Mouse (Mus musculus): ENCODE results near the gene Kdm4b.

Kdm4b gene

GRCm38 (mm10) chr17:56302363-56302996, 23.4 kb upstream of the Kdm4b start:
- DNase-seq: peak; percentile 79

- peak; percentile 95 for DNase-seq
Measured at GRCm38 (mm10) chr17:56303160-56303846, 22.6 kb upstream of the Kdm4b start, which contains the start of gene Uhrf1. TSS of gene Uhrf1 (plus strand) at chr17:56303321.

DNA sequence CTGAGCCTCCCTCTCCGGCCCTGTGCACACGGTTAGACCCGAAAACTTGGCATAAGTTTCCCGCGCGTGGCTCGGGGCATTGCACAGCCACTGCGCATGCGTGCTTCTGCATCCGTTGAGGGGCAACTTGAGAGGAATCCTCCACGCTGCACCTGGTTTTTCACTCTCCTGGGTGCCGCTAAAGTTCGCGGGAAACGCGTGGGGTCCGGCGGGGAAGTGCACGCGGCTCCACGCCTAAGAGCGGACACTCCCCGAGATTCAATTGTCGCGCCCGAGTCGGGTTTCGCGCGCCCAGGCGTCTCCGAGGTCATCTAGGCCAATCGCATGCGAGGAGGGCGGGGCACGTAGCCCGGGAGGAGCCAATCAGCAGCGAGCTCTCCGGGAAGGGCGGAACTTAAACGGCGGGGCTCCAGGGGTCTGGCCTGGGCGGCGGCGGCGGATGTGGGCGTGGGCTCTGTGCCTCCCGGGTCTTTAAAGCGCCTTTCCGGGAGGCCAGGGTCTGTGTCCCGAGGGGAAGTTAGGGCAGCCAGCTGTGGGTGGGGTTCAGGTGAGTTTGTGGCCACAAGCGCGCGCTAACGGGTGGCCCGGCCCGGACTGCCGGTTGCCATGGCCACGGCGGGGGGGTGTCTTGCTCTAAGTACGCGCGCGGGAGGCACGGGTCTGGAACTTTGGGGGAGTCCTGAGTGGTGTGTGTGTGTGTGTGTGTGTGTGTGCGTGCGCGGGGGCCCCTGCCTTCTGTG, 21.8 kb upstream of the Kdm4b start:
- DNase-seq: peak; percentile 98

DNA sequence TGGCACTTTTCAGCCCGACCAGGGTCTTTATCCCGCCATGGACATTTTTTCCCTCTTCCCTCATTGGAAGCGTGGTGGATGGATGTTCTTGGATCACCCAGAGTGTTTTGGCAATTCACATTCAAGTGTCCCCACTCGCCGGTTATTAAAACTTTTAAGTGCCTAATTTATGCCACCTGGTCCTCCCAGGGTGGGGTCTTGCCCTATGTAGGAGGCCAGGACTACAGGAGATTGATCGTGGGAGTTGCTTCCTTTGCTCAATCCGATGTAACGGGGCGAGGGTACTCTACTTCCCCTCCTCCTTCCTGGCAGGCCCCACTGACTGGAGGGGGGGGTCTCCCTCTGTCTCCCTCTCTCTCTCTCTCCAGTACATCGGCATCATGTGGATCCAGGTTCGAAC, 21.1 kb upstream of the Kdm4b start:
- no peak for DNase-seq

GRCm38 (mm10) chr17:56305156-56305555, 20.7 kb upstream of the Kdm4b start:
- no peak for DNase-seq

- DNase-seq: no peak
Measured at GRCm38 (mm10) chr17:56305826-56306225, 20.0 kb upstream of the Kdm4b start.

- DNase-seq: no peak
Measured at GRCm38 (mm10) chr17:56308088-56308487, 17.8 kb upstream of the Kdm4b start.

DNA sequence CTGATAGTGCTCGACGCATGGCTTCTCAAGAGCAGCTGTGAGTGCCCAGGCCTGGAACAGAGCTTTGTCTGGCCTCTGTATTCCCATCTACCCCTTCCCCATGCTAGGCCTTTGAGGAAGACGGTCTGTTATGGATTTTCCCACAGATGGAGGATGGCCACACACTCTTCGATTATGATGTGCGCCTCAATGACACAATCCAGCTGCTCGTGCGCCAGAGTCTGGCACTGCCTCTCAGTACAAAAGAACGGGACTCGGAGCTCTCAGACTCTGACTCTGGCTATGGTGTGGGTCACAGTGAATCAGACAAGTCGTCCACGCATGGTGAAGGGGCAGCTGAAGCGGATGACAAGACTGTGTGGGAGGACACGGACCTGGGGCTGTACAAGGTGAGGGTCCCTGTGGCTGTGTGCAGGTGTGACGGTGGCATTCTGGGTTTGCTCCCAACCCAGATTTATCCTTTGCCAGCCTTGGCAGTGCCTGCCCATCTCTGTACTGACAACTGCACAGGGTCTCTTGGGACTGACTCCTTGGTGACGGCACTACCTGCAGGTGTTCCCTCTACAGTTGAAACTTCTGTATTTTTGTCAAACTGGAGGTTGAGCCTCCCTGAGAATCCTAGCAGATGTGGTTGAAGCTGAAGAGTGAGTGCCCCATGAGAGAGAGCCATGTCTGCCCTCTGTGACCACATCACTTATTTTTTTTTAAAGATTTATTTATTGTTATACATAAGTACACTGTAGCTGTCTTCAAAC, 16.5 kb upstream of the Kdm4b start:
- DNase-seq: no peak

DNA sequence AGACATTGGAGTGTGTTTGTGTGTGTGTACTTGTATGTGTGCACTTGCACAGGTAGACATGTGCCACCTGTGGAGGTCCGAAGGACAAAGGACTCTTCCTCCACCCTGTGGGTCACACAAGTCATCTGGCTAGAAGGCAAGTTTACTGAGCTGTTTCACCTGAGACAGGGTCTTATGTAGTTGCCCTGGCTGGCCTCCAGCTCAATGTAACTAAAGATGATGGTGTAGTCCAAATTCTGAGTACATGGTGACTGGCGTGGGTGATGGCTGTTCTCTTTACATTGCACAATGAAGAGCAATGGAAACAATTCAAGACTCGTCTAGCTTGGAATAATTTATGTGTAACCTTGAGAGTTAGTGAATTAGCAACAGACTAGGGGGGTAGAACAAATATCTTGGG, 1.4 kb upstream of the Kdm4b start:
- DNase-seq: no peak

DNA sequence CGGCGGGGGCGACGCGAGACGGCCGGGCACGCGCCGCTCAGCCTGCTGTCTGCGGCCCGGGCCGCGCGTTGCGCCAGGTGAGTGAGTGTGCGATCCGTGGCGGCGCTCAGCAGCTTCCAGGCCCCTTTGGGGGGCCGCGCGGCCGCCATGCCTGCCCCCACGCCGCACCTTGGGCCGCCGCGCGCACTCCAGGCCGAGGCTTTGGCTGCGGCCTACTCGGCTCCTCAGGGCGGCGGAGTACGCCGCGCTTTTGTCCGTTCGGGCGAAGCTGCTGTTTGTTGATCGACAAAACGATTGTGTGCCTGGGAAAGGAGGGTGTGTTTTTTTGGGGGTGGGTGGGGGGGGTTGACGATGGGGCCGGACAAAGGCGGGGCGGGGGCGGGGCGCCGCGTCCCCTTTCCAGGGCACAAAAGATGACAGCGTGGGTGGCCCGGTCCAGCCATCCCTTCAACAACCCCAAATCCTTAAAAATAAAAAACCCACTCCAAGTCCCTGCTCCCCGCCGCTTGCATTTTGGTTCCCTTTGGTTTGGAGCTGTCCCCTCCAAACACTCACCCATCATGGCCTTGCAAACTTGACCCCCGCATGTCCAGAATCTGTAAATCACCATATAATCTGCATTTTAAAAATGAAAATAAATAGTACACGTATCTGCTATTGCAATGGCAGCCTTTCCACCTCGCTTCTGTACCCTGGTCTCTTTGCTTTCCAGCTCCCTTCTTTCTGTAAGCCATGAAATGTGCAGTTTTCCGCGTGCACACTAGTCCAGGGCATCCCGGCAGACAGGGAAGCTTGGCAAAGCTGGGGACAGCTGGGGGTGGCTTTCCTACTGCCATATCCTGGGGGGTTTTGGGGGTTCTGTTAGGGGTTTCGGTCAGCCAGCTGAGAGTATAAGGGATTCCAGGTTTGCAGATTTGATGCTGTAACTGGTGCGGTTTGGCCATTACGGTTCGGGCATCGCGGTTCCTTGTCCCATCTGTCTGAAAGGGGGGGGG, 588 bp downstream of the Kdm4b start:
- peak; percentile 32 for DNase-seq

- no peak for DNase-seq
Measured at GRCm38 (mm10) chr17:56329267-56329666, 3.4 kb downstream of the Kdm4b start.

DNA sequence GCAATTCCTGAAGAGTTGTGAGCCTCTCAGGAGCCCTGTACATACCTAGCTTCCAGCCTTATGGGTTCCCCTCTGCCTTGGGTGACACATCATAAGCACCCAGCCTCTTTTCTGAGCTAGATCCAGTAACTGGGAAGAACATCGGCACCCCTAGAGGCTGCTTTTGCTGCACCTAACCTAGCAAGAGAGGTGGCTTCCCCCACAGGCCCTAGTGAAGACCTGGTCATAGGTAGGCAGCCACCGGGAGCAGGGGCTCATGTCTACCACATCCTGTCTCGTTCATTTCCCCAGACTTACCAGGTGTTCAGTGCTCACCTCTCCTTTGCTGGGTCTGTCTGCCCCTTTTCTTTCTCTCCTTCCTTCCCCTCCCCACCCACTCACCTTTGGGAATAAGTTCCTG, 4.5 kb downstream of the Kdm4b start:
- no peak for DNase-seq

DNA sequence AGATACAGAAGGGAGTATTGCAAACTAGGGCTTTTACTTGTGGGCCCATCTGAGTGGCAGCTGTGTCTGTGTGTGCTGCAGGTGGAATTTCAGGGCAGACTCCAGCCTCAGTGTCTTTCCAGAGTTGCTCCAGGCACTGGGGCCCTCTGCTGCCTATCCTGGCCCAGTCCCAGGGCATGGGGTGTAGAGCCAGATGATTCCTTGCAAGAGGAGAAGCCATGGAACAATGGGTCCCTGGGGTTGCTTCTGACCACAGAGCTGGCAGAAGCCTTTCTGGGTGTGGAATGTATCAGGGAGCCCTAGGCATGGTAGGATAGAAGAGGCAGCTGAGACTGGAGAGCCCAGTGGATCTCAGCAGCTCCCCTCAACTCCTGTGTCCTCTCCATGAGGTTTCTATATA, 5.4 kb downstream of the Kdm4b start:
- no peak for DNase-seq

DNA sequence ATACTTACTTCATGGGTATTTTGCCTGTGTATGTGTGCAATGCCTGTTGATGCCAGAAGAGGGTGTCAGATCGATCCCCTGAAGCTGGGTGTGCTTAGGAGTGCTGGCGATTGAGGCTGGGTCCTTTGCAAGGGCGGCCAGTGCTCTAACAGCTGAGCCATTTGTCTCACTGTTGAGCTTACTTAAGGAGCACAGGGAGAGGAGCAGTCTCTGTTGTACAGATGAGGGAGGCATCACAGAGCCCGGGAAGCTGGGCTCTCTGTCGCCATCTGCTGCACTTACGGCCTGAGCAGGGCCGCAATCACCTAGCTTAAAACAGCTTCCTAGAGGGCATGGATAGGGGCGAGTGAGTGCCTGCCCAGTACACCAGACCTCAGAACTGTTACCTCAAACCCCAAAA, 7.1 kb downstream of the Kdm4b start:
- DNase-seq: peak; percentile 34

GRCm38 (mm10) chr17:56337190-56337589, 11.3 kb downstream of the Kdm4b start:
- peak; percentile 83 for DNase-seq

DNA sequence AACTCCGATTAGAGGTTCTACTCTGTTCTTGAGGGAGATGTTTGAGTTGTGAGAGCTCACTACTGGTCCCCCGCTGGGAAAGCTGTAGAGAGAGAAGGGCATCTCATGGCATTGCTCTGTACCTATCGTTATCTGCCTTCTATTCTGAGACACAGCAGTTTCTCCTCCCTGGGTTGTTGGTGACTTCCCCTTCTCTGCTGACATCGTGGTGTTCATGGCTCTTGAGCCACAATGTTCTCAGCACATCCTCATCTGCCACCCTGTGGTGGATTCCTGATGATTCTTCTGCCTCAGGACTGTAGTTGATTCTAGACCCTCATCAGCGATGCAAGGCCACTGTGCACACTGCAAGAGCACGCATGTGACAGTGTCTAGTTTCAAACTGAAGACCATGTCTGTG, 11.9 kb downstream of the Kdm4b start:
- DNase-seq: no peak

DNA sequence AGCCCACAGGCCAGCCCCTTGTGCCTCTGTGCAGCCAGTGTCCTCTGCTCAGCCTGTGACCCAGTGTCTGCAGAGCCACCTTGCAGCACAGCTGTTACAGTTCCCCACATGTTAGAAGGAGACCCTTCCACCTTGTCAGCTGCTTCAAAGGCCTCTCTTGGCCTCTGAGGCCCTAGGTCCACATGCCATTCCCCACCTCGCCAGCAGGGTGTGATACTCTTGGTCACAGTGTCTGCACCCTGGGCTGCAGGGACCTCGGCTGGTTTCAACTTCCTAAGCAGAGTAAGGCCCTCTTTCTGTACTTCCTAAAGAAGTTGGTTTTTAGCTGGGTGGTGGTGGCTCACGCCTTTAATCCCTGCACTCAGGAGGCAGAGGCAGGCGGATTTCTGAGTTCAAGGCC, 13.0 kb downstream of the Kdm4b start:
- DNase-seq: peak; percentile 37

GRCm38 (mm10) chr17:56340717-56341116, 14.9 kb downstream of the Kdm4b start:
- no peak for DNase-seq

DNA sequence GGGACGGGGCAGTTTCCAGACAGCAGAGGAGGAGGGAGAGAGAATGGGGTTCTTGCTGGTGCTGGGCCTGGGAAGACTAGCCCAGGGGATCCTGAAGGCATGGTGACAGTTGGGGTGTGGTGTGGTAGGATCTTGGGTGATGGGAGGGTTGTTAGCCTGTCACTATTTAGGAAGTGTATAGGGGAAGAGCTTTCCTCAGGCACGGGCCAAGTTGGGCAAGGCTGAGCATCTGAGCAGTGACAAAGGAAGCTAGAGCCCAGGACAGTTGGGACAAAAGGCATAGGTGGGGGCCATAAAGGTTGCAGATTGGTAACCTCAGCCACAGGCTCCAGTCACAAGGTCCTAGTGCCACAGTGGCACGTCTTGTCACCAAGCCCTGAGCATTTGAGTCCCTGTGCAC, 17.6 kb downstream of the Kdm4b start:
- no peak for DNase-seq

DNA sequence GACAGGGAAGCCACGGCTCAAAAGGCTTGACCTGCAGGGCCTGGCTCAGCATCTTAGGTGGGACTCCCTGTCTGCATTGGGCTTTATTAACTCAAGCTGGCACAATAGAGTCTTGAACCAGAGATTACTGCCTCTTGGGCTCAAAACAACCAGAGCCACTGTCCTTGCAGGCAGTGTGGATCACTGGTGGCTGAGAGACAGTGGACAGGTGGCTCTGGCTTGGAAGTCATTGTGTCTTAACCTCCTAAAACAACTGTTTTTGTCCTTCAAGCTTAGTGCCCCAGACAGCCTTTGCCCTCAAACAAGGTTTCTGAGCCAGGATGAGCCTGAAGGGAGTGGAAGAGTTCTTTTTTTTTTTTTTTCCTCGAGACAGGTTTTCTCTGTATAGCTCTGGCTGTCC, 19.5 kb downstream of the Kdm4b start:
- no peak for DNase-seq

DNA sequence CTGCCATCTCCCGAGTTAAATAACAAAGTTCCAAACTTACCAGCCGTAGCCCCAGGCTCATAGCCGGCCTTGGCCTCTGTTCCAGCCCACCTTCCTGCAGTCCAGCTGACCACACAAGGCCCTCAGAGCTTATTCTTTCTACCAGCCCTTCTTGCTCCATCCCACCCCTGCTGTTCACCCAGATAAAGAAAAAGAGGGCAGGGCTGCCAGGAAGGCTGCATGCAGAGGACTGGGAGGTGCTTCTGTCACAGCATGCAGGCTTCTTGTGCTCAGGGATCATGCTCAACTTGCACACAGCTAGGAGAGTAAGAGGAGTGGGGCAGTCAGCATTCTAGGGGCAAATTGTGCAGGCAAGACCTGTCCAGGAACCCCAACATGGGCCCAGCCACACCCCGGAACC, 22.3 kb downstream of the Kdm4b start:
- DNase-seq: no peak

DNA sequence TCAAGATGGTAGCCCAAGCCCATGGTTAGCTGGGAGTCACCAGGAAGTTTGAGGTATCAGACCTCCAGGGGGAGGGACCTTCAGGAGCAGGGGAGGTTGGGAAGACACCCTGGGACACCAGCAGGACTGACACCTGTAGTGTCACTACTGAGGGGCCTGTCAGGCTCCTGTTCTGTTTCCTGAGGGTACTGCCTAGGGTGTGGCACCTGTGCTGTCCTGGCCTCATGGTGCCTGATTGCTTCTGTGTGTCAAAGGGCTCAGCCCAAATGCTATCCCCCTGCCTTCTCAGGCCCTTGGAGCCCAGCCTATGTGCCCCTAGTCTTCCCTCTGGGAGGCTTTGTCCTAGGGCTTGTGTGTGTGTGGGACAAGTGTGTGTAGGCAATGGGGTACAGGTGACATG, 22.7 kb downstream of the Kdm4b start:
- no peak for DNase-seq
